Mouse (Mus musculus) adrenal gland, postnatal 36 days (tissue): ENCODE results near the gene Cpn2. TPM values are rescaled to one million over a fixed set of nuclear protein-coding genes. Genes with fewer than 3 reads are reported as not detected.
A peak's percentile ranks its signal among the peaks of the same experiment; 100 is the strongest.

ENCODE experiments used
- DNase-seq, 2 experiments: peaks; one replicate each; pipeline ENCODE4 v3.0.0; 2021; ENCODE audit warnings: mixed read lengths in 1 of 2
- total RNA-seq, 2 experiments: library from RNA; stranded (reverse); gene quantifications; 2 replicates each; pipeline ENCODE4 v1.2.3; 2021

The Cpn2 gene
- total RNA-seq, 2 experiments from 2014 or later: 1.3 to 2.1 TPM

DNA sequence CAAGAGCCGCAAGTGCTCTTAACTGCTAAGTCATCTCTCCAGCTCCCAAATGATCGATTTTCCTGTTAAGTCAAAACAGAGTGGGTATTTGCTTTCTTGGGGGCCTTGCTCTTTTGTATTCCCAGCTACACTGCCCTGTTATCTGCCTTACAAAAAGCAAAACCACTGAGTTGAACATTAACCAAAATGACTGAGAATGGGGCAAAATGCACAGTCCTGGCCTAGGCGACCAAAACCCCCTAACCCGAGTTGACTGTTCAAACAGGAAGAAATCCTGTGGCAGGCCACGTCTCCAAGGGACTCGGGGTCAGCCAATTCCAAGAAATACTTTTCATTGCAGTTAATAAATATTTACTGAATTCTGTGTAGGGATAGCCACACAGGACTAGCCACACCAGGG, 28.5 kb downstream of the Cpn2 start:
- DNase-seq: no peak

DNA sequence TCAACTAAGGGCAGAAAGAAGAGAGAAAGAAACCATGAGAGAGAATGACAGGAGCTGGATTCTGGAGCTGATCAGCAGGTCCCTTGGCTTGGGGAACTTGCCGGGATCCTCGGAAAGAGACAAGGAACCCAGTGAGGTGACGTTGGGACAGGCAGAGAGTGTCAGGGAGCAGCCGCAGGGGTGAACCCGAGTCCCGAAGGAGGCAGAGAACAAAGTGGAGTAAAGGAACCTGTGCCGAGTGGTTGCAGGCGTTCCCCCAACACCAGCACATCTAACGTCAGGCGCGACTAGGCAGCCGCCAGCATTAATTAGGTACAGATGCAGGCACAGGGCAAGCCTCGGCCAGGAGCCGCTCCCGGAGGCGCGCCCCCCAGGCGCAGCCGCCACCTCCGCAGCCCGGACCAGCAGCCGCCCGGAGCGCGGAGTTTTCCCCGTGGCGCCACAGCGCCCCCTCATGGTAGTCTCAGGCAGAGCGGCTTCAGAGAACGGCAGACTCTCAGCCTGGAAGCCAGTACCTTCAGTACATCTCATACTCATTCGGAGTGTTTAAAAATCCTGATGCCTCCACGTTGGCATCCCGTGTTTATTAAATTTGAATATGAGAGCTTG, 31.1 kb downstream of the Cpn2 start:
- peak; percentile 87 to 93 for DNase-seq

DNA sequence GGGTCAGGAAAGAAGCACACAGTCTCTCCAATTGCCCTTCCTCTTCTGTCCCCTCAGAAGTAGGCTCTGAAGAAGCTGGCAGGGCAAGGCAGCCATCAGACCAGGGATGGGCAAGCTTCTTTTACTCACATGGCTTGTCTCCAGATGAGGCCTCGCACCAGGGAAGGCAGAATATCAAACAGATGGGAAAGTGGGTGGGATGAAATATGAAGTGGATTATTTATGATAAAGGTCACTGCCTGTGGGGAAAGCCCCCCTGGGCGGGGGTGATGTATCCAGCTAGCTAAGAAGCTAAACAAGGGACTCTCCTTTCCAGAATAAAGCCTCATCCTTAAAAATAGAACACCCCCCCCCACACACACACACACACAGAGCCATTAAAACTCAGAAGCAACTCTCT, 31.7 kb downstream of the Cpn2 start:
- no peak for DNase-seq

DNA sequence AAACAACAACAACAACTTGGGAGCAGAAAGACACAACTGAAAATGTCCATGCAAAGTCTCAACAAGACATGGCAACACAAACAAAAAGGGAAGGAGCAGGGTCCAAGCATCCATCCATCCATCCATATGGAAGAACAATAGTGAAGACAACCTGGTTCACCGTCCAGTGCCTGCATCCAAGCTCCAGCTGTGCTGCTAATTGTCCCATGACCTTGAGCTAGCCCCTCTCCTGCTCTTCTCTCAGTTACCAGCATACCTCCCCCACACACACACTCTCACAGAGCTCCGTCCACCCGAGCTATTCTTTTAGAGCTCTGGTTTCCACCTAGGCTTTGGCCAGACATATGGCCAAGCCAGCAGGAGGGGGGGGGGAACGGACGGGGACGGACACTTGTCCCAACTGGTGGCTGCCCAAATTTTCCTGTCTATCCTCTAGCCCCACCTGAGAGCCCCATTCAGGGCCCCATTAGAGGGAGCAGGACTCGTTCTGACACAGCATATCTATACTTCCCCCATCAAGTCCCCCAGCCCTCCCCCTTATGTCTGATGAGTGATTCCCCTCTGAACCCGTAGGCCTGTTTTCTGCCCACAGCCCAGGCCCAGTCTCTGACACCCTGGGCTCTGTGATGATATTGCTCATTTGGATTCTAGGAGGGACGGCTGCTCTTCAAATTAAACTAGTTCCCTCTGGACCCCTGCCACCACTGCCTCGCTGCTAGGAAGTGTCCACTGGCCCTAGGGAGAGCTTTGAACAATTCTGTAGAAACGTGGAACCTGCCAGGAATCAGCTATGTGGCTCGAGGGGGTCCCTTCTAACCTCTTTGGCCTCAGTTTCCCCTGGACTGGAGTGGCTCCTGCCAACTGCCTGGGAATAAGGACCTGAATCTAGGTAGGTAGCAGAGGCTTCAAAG, 32.4 kb downstream of the Cpn2 start:
- DNase-seq: no peak

DNA sequence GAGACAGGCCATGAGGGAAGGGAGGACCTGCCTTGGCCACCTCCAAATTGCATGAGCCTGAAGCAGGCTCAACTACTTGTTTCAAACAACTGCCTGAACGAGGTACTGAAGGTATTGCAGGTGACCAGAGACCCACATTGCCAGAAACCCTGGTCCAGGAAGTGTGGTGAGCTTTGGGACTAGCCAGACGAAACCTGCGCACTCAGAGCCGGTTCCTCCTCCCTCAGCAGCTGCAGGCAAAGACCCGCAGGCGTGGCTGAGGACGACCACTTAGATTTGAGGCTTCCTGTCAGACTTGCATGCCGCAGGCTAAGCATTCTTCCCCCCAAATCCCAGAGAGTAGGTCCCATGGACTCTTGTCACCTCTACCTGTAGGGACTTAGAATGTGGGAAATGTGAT, 33.2 kb downstream of the Cpn2 start:
- DNase-seq: no peak

DNA sequence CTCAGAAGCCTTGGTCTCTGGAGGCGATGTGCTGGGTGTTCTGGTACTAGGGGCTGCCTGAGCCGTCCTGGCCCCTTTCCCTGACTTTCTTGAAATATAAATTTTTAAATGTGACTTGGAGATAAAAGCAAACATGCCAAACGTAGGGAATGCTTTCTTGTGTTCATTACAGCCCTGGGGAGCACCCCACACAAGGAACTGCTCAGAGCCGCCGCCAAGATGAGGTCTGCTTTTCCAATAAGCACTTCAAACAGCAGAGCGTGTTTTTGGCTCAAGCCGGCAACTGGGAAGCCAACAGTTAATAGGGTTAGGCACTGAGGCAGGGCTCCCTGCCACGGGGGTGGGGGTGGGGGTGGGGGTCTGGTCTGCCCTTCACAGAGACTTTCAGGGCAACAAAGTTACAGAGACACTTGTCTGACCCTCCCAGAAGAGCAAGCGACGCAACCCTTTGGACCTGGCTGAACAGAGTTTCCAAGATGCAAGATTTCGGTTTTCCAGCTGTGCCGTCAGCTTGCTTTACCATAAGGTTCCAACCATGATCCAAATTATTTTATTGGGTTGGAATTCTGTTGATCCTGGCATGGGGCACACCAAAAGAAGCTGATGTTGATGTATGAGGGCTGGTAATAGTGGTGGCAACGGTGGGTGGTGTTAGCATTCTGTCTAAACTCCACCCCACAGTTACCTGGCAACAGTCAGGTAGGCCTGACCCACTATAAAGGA, 35.3 kb downstream of the Cpn2 start:
- DNase-seq: no peak

DNA sequence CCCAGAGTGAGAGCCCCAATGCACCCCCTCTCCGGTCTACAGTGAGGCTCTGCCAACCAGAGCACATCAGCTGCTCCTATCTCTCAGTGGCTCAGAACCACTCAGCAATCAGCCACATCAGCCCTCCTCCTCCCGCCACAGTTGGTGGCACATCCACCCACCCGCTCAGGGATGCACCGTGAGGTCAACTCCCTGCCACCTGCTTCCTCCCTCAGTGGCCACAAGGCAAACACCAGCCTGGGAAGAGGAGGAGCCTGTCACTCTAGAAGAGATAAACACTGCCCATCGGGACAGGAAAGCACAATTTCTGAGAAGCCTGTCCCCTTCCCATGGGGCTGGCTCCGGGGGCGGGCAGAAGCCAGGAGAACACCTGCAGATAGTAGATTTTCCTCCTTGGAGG, 39.9 kb downstream of the Cpn2 start:
- DNase-seq: no peak

DNA sequence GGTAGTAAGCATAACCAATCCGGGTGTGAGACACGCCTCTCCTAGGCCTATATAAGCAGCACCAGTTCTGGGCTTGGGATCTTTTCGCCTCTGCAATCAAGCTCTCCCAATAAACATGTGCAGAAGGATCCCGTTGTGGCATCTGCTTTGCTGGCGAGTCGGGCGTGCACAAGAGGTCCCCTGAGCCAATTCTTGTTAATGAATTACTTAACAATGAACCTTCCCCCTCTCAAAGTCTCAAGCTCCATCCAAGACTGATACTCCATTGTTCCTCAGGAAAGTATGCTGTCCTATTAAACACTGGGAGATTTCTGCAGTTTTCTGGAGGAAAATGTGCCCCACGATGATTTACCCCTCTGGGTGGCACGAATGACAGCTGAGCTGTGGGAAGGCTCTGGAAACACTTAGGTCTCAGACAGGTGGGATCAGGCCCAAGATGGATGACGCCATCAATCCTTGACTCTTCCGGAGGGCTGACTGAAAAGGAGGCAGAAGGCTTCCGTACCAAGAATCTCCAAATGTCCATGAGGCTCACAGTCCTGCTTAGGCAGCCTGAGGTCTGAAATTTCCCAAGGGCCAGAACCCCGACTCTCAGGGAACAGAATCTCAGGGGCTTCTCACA, 46.0 kb downstream of the Cpn2 start:
- no peak for DNase-seq

DNA sequence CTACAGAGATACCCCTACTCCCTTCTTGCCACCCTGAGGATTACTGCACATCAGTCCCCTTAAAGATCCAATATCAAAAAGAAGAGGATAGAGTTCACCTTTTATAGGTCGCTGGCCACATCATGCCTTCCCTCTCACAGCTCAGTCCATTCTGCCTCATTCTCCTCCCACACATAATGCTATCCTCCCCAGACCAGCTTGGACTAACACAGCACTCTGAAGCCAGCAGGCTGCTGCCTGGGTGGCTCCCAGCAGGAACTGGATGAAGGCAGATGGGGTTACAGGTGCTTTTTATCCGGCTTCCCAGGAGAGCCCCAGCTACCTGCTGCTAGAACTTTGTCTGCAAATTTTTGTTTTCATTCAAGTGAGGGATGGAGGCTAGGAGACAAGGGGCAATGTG, 51.5 kb downstream of the Cpn2 start:
- no peak for DNase-seq

DNA sequence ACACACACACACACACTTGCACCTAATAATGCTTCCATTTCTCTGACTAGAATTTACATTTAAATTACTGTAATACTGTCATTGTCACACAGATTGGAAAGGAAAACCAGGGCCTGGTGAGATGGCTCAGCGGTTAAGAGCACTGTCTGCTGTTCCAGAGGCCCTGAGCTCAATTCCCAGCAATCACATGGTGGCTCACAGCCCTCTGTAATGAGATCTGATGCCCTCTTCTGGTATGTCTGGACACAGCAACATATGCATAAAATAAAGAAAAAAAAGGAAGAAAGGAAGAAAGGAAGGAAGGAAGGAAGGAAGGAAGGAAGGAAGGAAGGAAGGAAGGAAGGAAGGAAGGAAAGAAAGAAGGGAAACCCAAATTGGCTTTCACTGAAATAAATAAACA, 53.7 kb downstream of the Cpn2 start:
- no peak for DNase-seq

DNA sequence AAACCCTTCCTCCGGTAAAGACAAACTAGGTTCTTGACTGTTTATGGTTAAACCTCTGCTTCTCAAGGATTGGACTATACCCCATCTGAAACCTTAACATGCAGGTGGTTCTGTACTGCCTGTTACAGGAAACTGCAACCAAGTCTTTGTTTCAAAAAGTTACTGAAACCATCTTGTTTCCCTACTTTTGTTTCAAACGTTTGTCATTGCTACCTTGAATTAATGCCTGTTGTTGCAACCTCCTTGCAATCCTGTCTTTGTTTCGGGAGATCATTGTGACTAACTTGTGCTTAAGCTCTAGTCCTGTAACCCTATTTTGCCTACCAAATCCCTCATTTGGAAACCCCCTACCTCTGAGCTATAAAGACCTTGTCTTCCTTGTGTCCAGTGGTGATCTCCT, 55.3 kb downstream of the Cpn2 start:
- no peak for DNase-seq

DNA sequence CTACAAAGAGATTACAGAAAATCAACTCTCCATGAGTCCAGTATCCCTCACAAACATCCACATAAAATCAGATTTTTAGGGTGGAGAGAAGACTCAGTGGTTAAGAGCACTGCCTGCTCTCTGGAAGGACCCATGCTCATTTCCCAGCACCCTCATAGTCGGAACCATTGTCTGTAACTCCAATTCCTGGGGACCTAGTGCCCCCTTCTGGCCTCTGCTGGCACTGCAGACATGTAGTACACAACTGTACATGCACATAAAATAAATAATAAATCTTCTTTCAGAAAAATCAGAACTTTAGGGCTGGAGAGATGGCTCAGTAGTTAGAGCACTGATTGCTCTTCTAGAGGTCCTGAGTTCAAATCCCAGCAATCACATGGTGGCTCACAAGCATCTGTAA, 58.0 kb downstream of the Cpn2 start:
- no peak for DNase-seq

DNA sequence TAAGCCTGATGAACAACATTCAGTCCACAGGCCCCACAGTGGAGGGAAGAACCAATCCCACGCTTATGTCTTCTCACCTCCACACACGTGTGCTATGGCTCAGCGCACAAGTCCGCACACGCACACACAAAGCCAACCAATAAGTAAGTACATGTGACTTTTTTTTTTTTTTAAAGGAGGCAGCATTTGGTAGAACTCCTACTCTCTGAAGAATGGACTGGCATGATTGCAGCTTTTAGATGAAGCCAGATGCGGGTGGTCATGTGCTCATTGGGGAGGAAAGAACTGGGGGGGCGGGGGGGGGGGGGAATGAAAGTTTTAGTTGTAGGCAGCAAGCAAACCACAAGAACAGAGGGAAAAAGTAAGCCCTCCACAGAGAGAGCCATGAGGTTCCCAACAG, 59.3 kb downstream of the Cpn2 start:
- no peak for DNase-seq

DNA sequence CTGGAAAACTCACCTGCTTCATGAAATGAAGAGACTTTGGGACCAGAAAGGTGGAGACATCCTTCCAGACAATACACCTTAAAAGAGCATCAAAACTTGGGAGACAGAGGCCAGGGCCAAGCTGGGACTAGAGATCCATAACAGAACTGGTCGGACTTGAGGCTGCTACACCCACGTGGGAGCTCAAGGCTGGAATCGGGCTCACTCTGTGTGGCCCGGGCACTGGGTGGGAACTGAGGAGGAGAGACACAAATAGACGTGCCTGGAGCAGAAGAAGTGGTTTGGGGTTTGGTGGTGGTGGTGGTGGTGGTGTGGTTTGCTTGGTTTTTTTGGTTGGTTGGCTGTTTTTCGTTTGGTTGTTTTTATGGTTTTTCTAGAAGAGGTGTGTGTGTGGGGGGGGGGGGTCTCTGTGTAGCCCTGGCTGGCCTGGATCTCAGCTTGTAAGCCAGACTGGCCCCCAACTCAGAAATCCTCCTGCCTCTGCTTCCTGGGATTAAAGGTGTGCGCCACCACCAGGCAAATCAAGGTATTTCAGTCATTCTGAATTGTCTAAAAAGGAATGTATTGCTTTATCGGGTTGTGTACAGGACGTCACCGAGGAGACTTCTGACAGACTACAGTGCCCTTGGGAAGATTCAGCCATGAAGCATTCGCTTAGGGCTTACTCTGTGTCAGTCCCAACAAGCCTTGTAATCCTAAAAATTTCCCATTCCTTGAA, 60.0 kb downstream of the Cpn2 start:
- DNase-seq: no peak

Other genes with a start within 250 kb of the Cpn2 start
- 10 to 100 TPM; 19.2 to 26.1 TPM for gene Hes1, start 203.1 kb downstream of the Cpn2 start, total RNA-seq
- gene Lrrc15, start 15.8 kb upstream of the Cpn2 start, total RNA-seq: under 1 TPM in 1 of 2 experiments, not detected in 1; 0.03 TPM
- gene Gp5, start 43.3 kb upstream of the Cpn2 start, total RNA-seq: under 1 TPM; 0.20 to 0.26 TPM
- 10 to 100 TPM; 89.6 to 92.1 TPM for gene Atp13a3, start 138.5 kb upstream of the Cpn2 start, total RNA-seq